Mouse (Mus musculus) B cell, adult 2 months (primary cell): ENCODE measurements around the gene Tbx18.
A peak's percentile ranks its signal among the peaks of the same experiment; 100 is the strongest.

Source experiments
- DNase-seq, 2 experiments: peaks; one replicate each; pipeline ENCODE4 v3.0.0; 2022

The Tbx18 gene

GRCm38 (mm10) chr9:87708151-87708550, 22.9 kb downstream of the Tbx18 start:
- peak; percentile 11 to 23 for DNase-seq

GRCm38 (mm10) chr9:87702267-87702666, 28.8 kb downstream of the Tbx18 start:
- no peak for DNase-seq

- no peak for DNase-seq
Measured at GRCm38 (mm10) chr9:87686981-87687380, 44.1 kb downstream of the Tbx18 start.

GRCm38 (mm10) chr9:87682247-87682646, 48.8 kb downstream of the Tbx18 start:
- DNase-seq: no peak
